Mouse (Mus musculus): ENCODE data around the gene Gm20388. TPM values are rescaled to one million over a fixed set of nuclear protein-coding genes. Genes with fewer than 3 reads are reported as not detected.
A peak's percentile ranks its signal among the peaks of the same experiment; 100 is the strongest.

Gm20388 gene
- polyA plus RNA-seq, 1 experiment from 2014 or later, result 1.4 TPM

DNA sequence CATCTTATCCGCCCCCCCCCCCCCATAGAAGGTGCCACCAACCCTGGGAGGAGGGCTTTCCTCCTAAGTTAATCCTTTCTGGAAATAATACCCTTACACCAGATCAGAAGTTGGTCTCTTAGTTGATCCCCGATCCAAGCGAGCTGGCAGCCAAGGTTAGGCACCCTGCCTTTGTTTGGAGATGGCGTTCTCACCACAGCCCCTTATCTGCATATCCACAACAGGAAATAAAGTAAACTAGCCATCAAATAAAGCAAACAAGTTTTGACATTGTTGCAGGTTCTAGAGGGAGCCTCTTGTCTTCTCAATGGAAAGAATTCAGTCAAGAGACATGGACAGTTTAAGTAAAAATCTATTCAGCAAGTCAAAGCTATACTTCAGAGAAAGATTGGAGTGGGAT is 200.7 kb downstream of the Gm20388 start:
- 33% methylated on average over 4 of the region's 4 CpGs for WGBS (ENCODE audit: insufficient replicate concordance)
- Histone ChIP-seq H3K9me3 (replicated peaks; ENCODE audit: control insufficient read depth, low read length) (no peaks in the 10 kb centered on the region), H3K27ac (ENCODE audit: low read length) (no peak overlapping the region), H3K4me3 (ENCODE audit: low read depth, low read length) (no peak overlapping the region), H3K4me1 (ENCODE audit: control insufficient read depth, low read depth, low read length) (peaks cover 12% of the 10 kb centered on the region), H3K36me3 (ENCODE audit: control insufficient read depth, insufficient read depth) (no peaks in the 10 kb centered on the region), H3K9ac (ENCODE audit: low read depth, low read length) (no peak overlapping the region), H3K4me2 (ENCODE audit: low read depth, low read length) (no peak overlapping the region), H3K27me3 (ENCODE audit: control insufficient read depth, insufficient read depth, low read depth, low read length) (peaks cover 25% of the 10 kb centered on the region)
- no peak for ATAC-seq (ENCODE audit: low read depth)

GRCm38 (mm10) chr8:120112535-120112934 is 201.9 kb downstream of the Gm20388 start:
- no peak overlapping the region for H3K27ac ChIP-seq (ENCODE audit: low read length)
- no peak for ATAC-seq (ENCODE audit: low read depth)
- 15% methylated on average over 5 of the region's 5 CpGs for WGBS (ENCODE audit: insufficient replicate concordance)
- no peaks in the 10 kb centered on the region for H3K36me3 ChIP-seq (ENCODE audit: control insufficient read depth, insufficient read depth)
- H3K9ac ChIP-seq (ENCODE audit: low read depth, low read length), result no peak overlapping the region
- H3K9me3 ChIP-seq (replicated peaks; ENCODE audit: control insufficient read depth, low read length), result no peaks in the 10 kb centered on the region
- peaks cover 12% of the 10 kb centered on the region for H3K4me1 ChIP-seq (ENCODE audit: control insufficient read depth, low read depth, low read length)
- H3K4me2 ChIP-seq (ENCODE audit: low read depth, low read length), result no peak overlapping the region
- peaks cover 31% of the 10 kb centered on the region for H3K27me3 ChIP-seq (ENCODE audit: control insufficient read depth, insufficient read depth, low read depth, low read length)
- H3K4me3 ChIP-seq (ENCODE audit: low read depth, low read length), result no peak overlapping the region

GRCm38 (mm10) chr8:120113306-120113705 is 202.7 kb downstream of the Gm20388 start:
- Histone ChIP-seq H3K9me3 (replicated peaks; ENCODE audit: control insufficient read depth, low read length) (no peaks in the 10 kb centered on the region), H3K36me3 (ENCODE audit: control insufficient read depth, insufficient read depth) (no peaks in the 10 kb centered on the region), H3K27me3 (ENCODE audit: control insufficient read depth, insufficient read depth, low read depth, low read length) (peaks cover 33% of the 10 kb centered on the region), H3K4me1 (ENCODE audit: control insufficient read depth, low read depth, low read length) (peaks cover 12% of the 10 kb centered on the region), H3K9ac (ENCODE audit: low read depth, low read length) (peak overlapping the region; percentile 78), H3K4me3 (ENCODE audit: low read depth, low read length) (peak overlapping the region; percentile 67), H3K4me2 (ENCODE audit: low read depth, low read length) (peak overlapping the region; percentile 92), H3K27ac (ENCODE audit: low read length) (peak overlapping the region; percentile 82)
- 5% methylated on average over 10 of the region's 10 CpGs for WGBS (ENCODE audit: insufficient replicate concordance)
- peak; percentile 23 for ATAC-seq (ENCODE audit: low read depth)

- peak within 1 kb of the TSS; percentile 92 for H3K4me2 ChIP-seq (ENCODE audit: low read depth, low read length)
- peak; percentile 93 for ATAC-seq (ENCODE audit: low read depth)
- peaks cover 12% of the 10 kb centered on the region for H3K4me1 ChIP-seq (ENCODE audit: control insufficient read depth, low read depth, low read length)
- H3K27me3 ChIP-seq (ENCODE audit: control insufficient read depth, insufficient read depth, low read depth, low read length), result peaks cover 33% of the 10 kb centered on the region
- H3K9ac ChIP-seq (ENCODE audit: low read depth, low read length), result peak within 1 kb of the TSS; percentile 78
- H3K27ac ChIP-seq (ENCODE audit: low read length), result peak within 1 kb of the TSS; percentile 82
- WGBS (ENCODE audit: insufficient replicate concordance), result 0% methylated on average over 56 of the region's 61 CpGs
- H3K4me3 ChIP-seq (ENCODE audit: low read depth, low read length), result peak within 1 kb of the TSS; percentile 67
- H3K9me3 ChIP-seq (replicated peaks; ENCODE audit: control insufficient read depth, low read length), result no peaks in the 10 kb centered on the region
- H3K36me3 ChIP-seq (ENCODE audit: control insufficient read depth, insufficient read depth), result no peaks in the 10 kb centered on the region
Observed at GRCm38 (mm10) chr8:120113758-120114255, 203.2 kb downstream of the Gm20388 start, which contains the start of gene 6430548M08Rik. Gene 6430548M08Rik, plus strand, starts transcription at chr8:120114152.

- Histone ChIP-seq H3K9ac (ENCODE audit: low read depth, low read length) (peak overlapping the region; percentile 61), H3K36me3 (ENCODE audit: control insufficient read depth, insufficient read depth) (no peaks in the 10 kb centered on the region), H3K9me3 (replicated peaks; ENCODE audit: control insufficient read depth, low read length) (no peaks in the 10 kb centered on the region), H3K4me1 (ENCODE audit: control insufficient read depth, low read depth, low read length) (peaks cover 12% of the 10 kb centered on the region), H3K27ac (ENCODE audit: low read length) (no peak overlapping the region), H3K4me2 (ENCODE audit: low read depth, low read length) (peak overlapping the region; percentile 92), H3K4me3 (ENCODE audit: low read depth, low read length) (peak overlapping the region; percentile 67), H3K27me3 (ENCODE audit: control insufficient read depth, insufficient read depth, low read depth, low read length) (peaks cover 33% of the 10 kb centered on the region)
- 3% methylated on average over 46 of the region's 46 CpGs for WGBS (ENCODE audit: insufficient replicate concordance)
- ATAC-seq (ENCODE audit: low read depth), result no peak; the same call in 1 of the 2 replicates
Observed at GRCm38 (mm10) chr8:120114315-120114841, 203.7 kb downstream of the Gm20388 start.

GRCm38 (mm10) chr8:120116600-120116999 is 206.0 kb downstream of the Gm20388 start:
- Histone ChIP-seq H3K4me1 (ENCODE audit: control insufficient read depth, low read depth, low read length) (peaks cover 12% of the 10 kb centered on the region), H3K27me3 (ENCODE audit: control insufficient read depth, insufficient read depth, low read depth, low read length) (peaks cover 33% of the 10 kb centered on the region), H3K9ac (ENCODE audit: low read depth, low read length) (no peak overlapping the region), H3K36me3 (ENCODE audit: control insufficient read depth, insufficient read depth) (no peaks in the 10 kb centered on the region), H3K27ac (ENCODE audit: low read length) (no peak overlapping the region), H3K4me2 (ENCODE audit: low read depth, low read length) (0 out of 2 replicates have a peak overlapping the region, but pooled peaks have one; percentile 6), H3K4me3 (ENCODE audit: low read depth, low read length) (no peak overlapping the region), H3K9me3 (replicated peaks; ENCODE audit: control insufficient read depth, low read length) (no peaks in the 10 kb centered on the region)
- WGBS (ENCODE audit: insufficient replicate concordance), result 51% methylated on average over 7 of the region's 7 CpGs
- no peak for ATAC-seq (ENCODE audit: low read depth)

- Histone ChIP-seq H3K4me3 (ENCODE audit: low read depth, low read length) (no peak overlapping the region), H3K4me2 (ENCODE audit: low read depth, low read length) (no peak overlapping the region), H3K9me3 (replicated peaks; ENCODE audit: control insufficient read depth, low read length) (no peaks in the 10 kb centered on the region), H3K36me3 (ENCODE audit: control insufficient read depth, insufficient read depth) (no peaks in the 10 kb centered on the region), H3K27ac (ENCODE audit: low read length) (no peak overlapping the region), H3K27me3 (ENCODE audit: control insufficient read depth, insufficient read depth, low read depth, low read length) (peaks cover 33% of the 10 kb centered on the region), H3K4me1 (ENCODE audit: control insufficient read depth, low read depth, low read length) (peaks cover 7% of the 10 kb centered on the region), H3K9ac (ENCODE audit: low read depth, low read length) (no peak overlapping the region)
- 69% methylated on average over 9 of the region's 9 CpGs for WGBS (ENCODE audit: insufficient replicate concordance)
- no peak for ATAC-seq (ENCODE audit: low read depth)
Observed at GRCm38 (mm10) chr8:120118162-120118561, 207.5 kb downstream of the Gm20388 start.

GRCm38 (mm10) chr8:120118847-120119246 is 208.2 kb downstream of the Gm20388 start:
- Histone ChIP-seq H3K9ac (ENCODE audit: low read depth, low read length) (no peak overlapping the region), H3K9me3 (replicated peaks; ENCODE audit: control insufficient read depth, low read length) (no peaks in the 10 kb centered on the region), H3K27ac (ENCODE audit: low read length) (no peak overlapping the region), H3K4me3 (ENCODE audit: low read depth, low read length) (no peak overlapping the region), H3K36me3 (ENCODE audit: control insufficient read depth, insufficient read depth) (no peaks in the 10 kb centered on the region), H3K4me1 (ENCODE audit: control insufficient read depth, low read depth, low read length) (peaks cover 4% of the 10 kb centered on the region), H3K4me2 (ENCODE audit: low read depth, low read length) (no peak overlapping the region), H3K27me3 (ENCODE audit: control insufficient read depth, insufficient read depth, low read depth, low read length) (peaks cover 33% of the 10 kb centered on the region)
- 59% methylated on average over 5 of the region's 5 CpGs for WGBS (ENCODE audit: insufficient replicate concordance)
- ATAC-seq (ENCODE audit: low read depth), result no peak

DNA sequence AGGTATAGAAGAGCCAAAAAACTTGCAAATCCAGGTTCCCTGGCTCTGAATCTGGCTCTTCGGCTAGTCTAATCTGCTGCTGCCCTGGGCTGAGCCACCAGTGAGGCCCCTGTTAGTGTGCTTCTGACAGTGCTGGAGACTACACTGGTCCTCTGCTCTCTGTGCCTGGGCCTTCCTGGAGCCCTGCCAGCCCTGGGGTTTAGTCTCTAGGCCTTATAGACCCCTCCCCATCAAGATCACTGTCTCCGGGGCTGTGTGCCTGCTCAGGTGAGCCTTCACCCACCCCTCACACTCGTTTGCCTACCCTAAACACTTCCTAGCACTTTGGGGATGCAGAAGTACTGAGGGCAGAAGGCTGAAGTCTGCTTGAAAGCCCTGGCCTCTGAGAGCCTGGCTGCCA is 208.8 kb downstream of the Gm20388 start:
- Histone ChIP-seq H3K27ac (ENCODE audit: low read length) (no peak overlapping the region), H3K9me3 (replicated peaks; ENCODE audit: control insufficient read depth, low read length) (no peaks in the 10 kb centered on the region), H3K4me1 (ENCODE audit: control insufficient read depth, low read depth, low read length) (no peaks in the 10 kb centered on the region; the same call in 1 of the 2 replicates), H3K9ac (ENCODE audit: low read depth, low read length) (no peak overlapping the region), H3K4me2 (ENCODE audit: low read depth, low read length) (no peak overlapping the region), H3K27me3 (ENCODE audit: control insufficient read depth, insufficient read depth, low read depth, low read length) (peaks cover 28% of the 10 kb centered on the region), H3K36me3 (ENCODE audit: control insufficient read depth, insufficient read depth) (no peaks in the 10 kb centered on the region), H3K4me3 (ENCODE audit: low read depth, low read length) (no peak overlapping the region)
- no peak for ATAC-seq (ENCODE audit: low read depth)
- 38% methylated on average over 3 of the region's 3 CpGs for WGBS (ENCODE audit: insufficient replicate concordance)

Data from liver, embryonic 16.5 days (tissue).